1 mouse cellular context compared by ENCODE assay signal in the genomic region with DNA sequence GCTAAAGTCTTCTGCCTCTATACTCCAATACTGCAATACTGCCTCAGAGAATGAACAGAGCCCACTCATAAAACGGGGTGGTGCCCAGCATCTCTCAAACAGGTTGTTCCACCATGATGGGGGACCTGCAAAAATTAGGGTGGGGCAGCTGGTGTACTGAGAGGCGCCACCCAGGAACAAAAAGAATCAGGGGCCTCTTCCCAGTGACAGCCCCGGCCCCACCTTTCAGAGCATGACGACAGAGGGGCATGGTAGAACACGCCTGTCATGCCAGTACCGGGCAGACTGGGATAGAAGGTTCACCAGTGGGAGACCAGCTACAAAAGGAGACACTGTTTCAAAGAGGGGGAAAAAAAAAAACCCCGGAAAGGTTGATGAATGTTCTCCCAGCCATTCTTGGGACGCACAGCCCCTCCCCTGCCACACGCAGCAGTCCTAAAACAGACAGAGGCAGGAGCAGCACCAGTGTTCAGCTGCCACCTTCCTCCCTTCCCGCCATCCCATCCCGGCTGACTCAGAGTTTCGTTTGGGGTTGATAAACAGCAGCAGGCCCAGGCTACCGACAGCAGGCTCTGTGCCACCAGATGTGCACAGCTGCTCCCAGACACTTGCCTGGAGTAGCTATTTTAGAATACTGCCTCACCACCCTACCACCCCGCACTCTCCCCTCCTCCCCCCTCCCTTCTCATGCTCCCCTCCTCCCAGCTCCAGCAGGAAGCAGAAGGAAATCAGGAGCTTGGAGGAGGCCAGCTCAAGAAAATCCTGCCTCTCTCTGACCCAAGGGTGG.
TF ChIP-seq lines count a peak whose summit lies in the region.

No protein-coding gene starts in this region.

TF ChIP-seq in myocyte, 11 proteins besides CTCF, POLR2A, EP300 and RAD21 (continued from another document):
- TF ChIP-seq REST (IDR thresholded peaks at IDR 0.05; ENCODE audit: insufficient read depth, insufficient read length): no peak
- TF ChIP-seq TCF12 (IDR thresholded peaks at IDR 0.05; ENCODE audit: insufficient read depth, poor library complexity, severe bottlenecking): peak; percentile 75
- peak; percentile 74 for TF ChIP-seq E2F4 (IDR thresholded peaks at IDR 0.05; ENCODE audit: insufficient read depth)
- TF ChIP-seq CEBPB (IDR thresholded peaks at IDR 0.05; ENCODE audit: insufficient read depth, poor library complexity, severe bottlenecking): no peak
- TF ChIP-seq MYOD1 (IDR thresholded peaks at IDR 0.05; ENCODE audit: control insufficient read depth in 1 of 3, insufficient read length in 2 of 3, low read depth in 2 of 3): peak; percentile 48 to 94 (median 87)
- TF ChIP-seq TCF3 (IDR thresholded peaks at IDR 0.05; ENCODE audit: insufficient read length, low read depth): peak; percentile 58
